Mouse (Mus musculus) mouse trophoblast stem cell (cell line): ENCODE data around the gene Twist1.

ENCODE experiments used
- in situ Hi-C, 2 experiments: fragments of 300-500 bp; cut with MseI, MboI; formaldehyde crosslinking; loops; 2 replicates in 1 of 2; 3 replicates in 1 of 2; pipeline ENCODE4 v1.15.1; 2025

The Twist1 gene

GRCm38 (mm10) chr12:33957400-33958240 lies at the start of gene Twist1:
TSS of gene Twist1 (plus strand) at chr12:33957671.
- in situ Hi-C loops = no loop called here

- in situ Hi-C loops = no loop called here
These were observed 30.7 kb upstream of the Twist1 start for GRCm38 (mm10) chr12:33926751-33927150.

- in situ Hi-C loops = no loop called here
These were observed 30.0 kb upstream of the Twist1 start for GRCm38 (mm10) chr12:33927334-33928098.

- in situ Hi-C loops = no loop called here
These were observed 28.9 kb upstream of the Twist1 start, which contains the start of gene Ferd3l for GRCm38 (mm10) chr12:33928331-33929192. TSS of gene Ferd3l (plus strand) at chr12:33928425.

GRCm38 (mm10) chr12:33952843-33953242 lies 4.6 kb upstream of the Twist1 start:
- in situ Hi-C loops = no loop called here

GRCm38 (mm10) chr12:33954931-33955565 lies 2.4 kb upstream of the Twist1 start:
- in situ Hi-C loops = no loop called here

- in situ Hi-C loops = no loop called here
These were observed 1.7 kb upstream of the Twist1 start for GRCm38 (mm10) chr12:33955606-33956295.

GRCm38 (mm10) chr12:33956576-33957399 lies 683 bp upstream of the Twist1 start:
- in situ Hi-C loops = no loop called here

GRCm38 (mm10) chr12:33958241-33959194 lies 1.0 kb downstream of the Twist1 start:
- in situ Hi-C loops = no loop called here

GRCm38 (mm10) chr12:33959206-33959605 lies 1.7 kb downstream of the Twist1 start:
- in situ Hi-C loops = no loop called here

GRCm38 (mm10) chr12:33959846-33960245 lies 2.4 kb downstream of the Twist1 start:
- in situ Hi-C loops = no loop called here

- in situ Hi-C loops = no loop called here
These were observed 3.5 kb downstream of the Twist1 start for GRCm38 (mm10) chr12:33961013-33961412.

- in situ Hi-C loops = no loop called here
These were observed 4.8 kb downstream of the Twist1 start for GRCm38 (mm10) chr12:33962118-33962772.

- in situ Hi-C loops = no loop called here
These were observed 5.3 kb downstream of the Twist1 start for GRCm38 (mm10) chr12:33962773-33963130.

GRCm38 (mm10) chr12:33963671-33964369 lies 6.3 kb downstream of the Twist1 start:
- in situ Hi-C loops = no loop called here

GRCm38 (mm10) chr12:33964427-33964826 lies 7.0 kb downstream of the Twist1 start:
- in situ Hi-C loops = no loop called here

GRCm38 (mm10) chr12:33965661-33966360 lies 8.3 kb downstream of the Twist1 start:
- in situ Hi-C loops = no loop called here
